Mouse (Mus musculus) heart, postnatal 25 days (tissue): Measurements from ENCODE around the gene Ceacam1. TPM values are rescaled to one million over a fixed set of nuclear protein-coding genes. Genes with fewer than 3 reads are reported as not detected.
A peak's percentile ranks its signal among the peaks of the same experiment; 100 is the strongest.
"Not testable (repeated sequence)": the region's sequence is repeated elsewhere in the genome, so short reads cannot be mapped to it uniquely, and the experiment has no call there.

Experiments
- DNase-seq: peaks from one replicate; pipeline ENCODE4 v3.0.0; 2022; ENCODE audit warnings: low spot score
- intact Hi-C: fragments of 180-260 bp; cut with DNase I; formaldehyde crosslinking; loops from one replicate; pipeline ENCODE4 v1.15.1; 2025
- total RNA-seq, 2 experiments: library from RNA; stranded (reverse); gene quantifications; 2 replicates each; pipeline ENCODE4 v1.2.3; 2021

Ceacam1 gene
- total RNA-seq: 10 to 100 TPM; 12.4 to 14.7 TPM

- peak; percentile 47 for DNase-seq
- intact Hi-C loops: not testable (repeated sequence)
Measured at GRCm38 (mm10) chr7:25477091-25477751, at the start of gene Ceacam1. Ceacam1 (minus strand) TSS chr7:25477603.

- DNase-seq, intact Hi-C loops: not testable (repeated sequence)
Measured at GRCm38 (mm10) chr7:25516070-25516777, 38.8 kb upstream of the Ceacam1 start.

GRCm38 (mm10) chr7:25515667-25516066 lies 38.3 kb upstream of the Ceacam1 start:
- intact Hi-C loops, DNase-seq: not testable (repeated sequence)

GRCm38 (mm10) chr7:25509925-25510324 lies 32.5 kb upstream of the Ceacam1 start:
- no peak for DNase-seq
- intact Hi-C loops: no loop called here

GRCm38 (mm10) chr7:25494649-25495048 lies 17.2 kb upstream of the Ceacam1 start:
- intact Hi-C loops: no loop called here
- no peak for DNase-seq

GRCm38 (mm10) chr7:25490698-25491097 lies 13.3 kb upstream of the Ceacam1 start:
- intact Hi-C loops, DNase-seq: not testable (repeated sequence)

GRCm38 (mm10) chr7:25489382-25489781 lies 12.0 kb upstream of the Ceacam1 start:
- intact Hi-C loops, DNase-seq: not testable (repeated sequence)

- no peak for DNase-seq
- intact Hi-C loops: loop anchor here (2.0 kb wide), 1 partner anchor 55 kb away; no protein-coding TSS in a partner anchor
Measured at GRCm38 (mm10) chr7:25486186-25486585, 8.8 kb upstream of the Ceacam1 start.

- DNase-seq: no peak
- intact Hi-C loops: no loop called here
Measured at GRCm38 (mm10) chr7:25485061-25485460, 7.7 kb upstream of the Ceacam1 start.

- DNase-seq: no peak
- intact Hi-C loops: loop anchor here (2.0 kb wide), 1 partner anchor 120 kb away; no protein-coding TSS in a partner anchor
Measured at GRCm38 (mm10) chr7:25483133-25483735, 5.8 kb upstream of the Ceacam1 start.

- intact Hi-C loops, DNase-seq: not testable (repeated sequence)
Measured at GRCm38 (mm10) chr7:25480791-25481190, 3.4 kb upstream of the Ceacam1 start.

GRCm38 (mm10) chr7:25479440-25479839 lies 2.0 kb upstream of the Ceacam1 start:
- no peak for DNase-seq
- intact Hi-C loops: loop anchor here (1.0 to 2.0 kb wide), 2 partner anchors 55 to 61 kb away; no protein-coding TSS in a partner anchor

- DNase-seq: not testable (repeated sequence)
- intact Hi-C loops: loop anchor here (2.0 kb wide), 1 partner anchor 63 kb away; no protein-coding TSS in a partner anchor
Measured at GRCm38 (mm10) chr7:25477752-25478093, 320 bp upstream of the Ceacam1 start.

GRCm38 (mm10) chr7:25471821-25472220 lies 5.6 kb downstream of the Ceacam1 start:
- DNase-seq, intact Hi-C loops: not testable (repeated sequence)

- DNase-seq, intact Hi-C loops: not testable (repeated sequence)
Measured at GRCm38 (mm10) chr7:25465586-25465985, 11.8 kb downstream of the Ceacam1 start.

GRCm38 (mm10) chr7:25465010-25465409 lies 12.4 kb downstream of the Ceacam1 start:
- intact Hi-C loops: no loop called here
- DNase-seq: no peak

GRCm38 (mm10) chr7:25462033-25462337 lies 15.4 kb downstream of the Ceacam1 start:
- intact Hi-C loops, DNase-seq: not testable (repeated sequence)

- intact Hi-C loops, DNase-seq: not testable (repeated sequence)
Measured at GRCm38 (mm10) chr7:25461336-25462032, 15.9 kb downstream of the Ceacam1 start.

GRCm38 (mm10) chr7:25452103-25452502 lies 25.3 kb downstream of the Ceacam1 start:
- intact Hi-C loops: no loop called here
- DNase-seq: no peak
